ENCODE assay signal across 7 mouse cellular contexts in the genomic region with DNA sequence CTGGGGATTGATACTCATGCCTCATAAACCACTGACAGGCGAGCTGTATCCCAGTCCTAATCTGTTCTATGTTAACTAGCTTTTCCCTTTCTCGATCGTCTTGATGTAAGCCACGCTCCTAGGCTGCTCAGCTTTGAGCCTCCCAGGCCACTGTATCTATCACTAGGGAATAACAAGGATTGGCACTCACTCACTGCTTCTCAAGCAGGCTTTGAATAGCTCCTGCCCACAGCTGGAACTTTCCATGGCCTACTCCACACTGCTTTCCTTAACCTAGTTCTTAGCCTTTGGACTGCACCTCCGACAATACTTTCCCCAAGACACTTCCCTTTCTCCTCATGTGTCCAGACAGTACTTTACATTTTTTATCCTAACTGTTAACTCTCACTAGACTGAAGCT. TPM values are rescaled to one million over a fixed set of nuclear protein-coding genes. Genes with fewer than 3 reads are reported as not detected.
DNase-seq lines count a peak whose midpoint lies in the region; ATAC-seq and TF ChIP-seq lines count a peak whose summit lies in the region.

No protein-coding gene starts in this region.

- H3K79me2 ChIP-seq in MEL (ENCODE audit: control insufficient read depth, insufficient read depth, low read length, poor library complexity), result peaks cover 27% of the 10 kb centered on the region

- H3K27ac ChIP-seq in MEL (ENCODE audit: control insufficient read depth, low read depth, low read length), result no peak overlapping the region
- H3K27ac ChIP-seq in hindbrain, embryonic 10.5 days, result no peak overlapping the region
- H3K27ac ChIP-seq in liver, embryonic 13.5 days, result no peak overlapping the region

- no peaks in the 10 kb centered on the region for H3K9me3 ChIP-seq in MEL (replicated peaks; ENCODE audit: insufficient read depth, low read length)
- H3K9me3 ChIP-seq in hindbrain, embryonic 10.5 days, result no peaks in the 10 kb centered on the region
- no peaks in the 10 kb centered on the region for H3K9me3 ChIP-seq in liver, embryonic 13.5 days (replicated peaks)

- H3K9ac ChIP-seq in MEL (ENCODE audit: control insufficient read depth, low read depth, low read length, poor library complexity, severe bottlenecking), result peak overlapping the region; percentile 14
- H3K9ac ChIP-seq in liver, embryonic 13.5 days, result peak overlapping the region; percentile 98

- H3K4me3 ChIP-seq in MEL (ENCODE audit: control insufficient read depth in 1 of 2, insufficient read depth in 1 of 2, low read depth in 2 of 2, low read length in 2 of 2), result no peak overlapping the region
- peak overlapping the region; percentile 96 for H3K4me3 ChIP-seq in hindbrain, embryonic 10.5 days
- H3K4me3 ChIP-seq in liver, embryonic 13.5 days (replicated peaks), result peak overlapping the region; percentile 95

- WGBS in hindbrain, embryonic 10.5 days, result 95% methylated on average over 5 of the region's 5 CpGs
- WGBS in liver, embryonic 13.5 days (ENCODE audit: insufficient replicate concordance), result 84% methylated on average over 5 of the region's 5 CpGs

- peak overlapping the region; percentile 76 for H3K4me2 ChIP-seq in liver, embryonic 13.5 days

- TF ChIP-seq RAD21 in MEL (IDR thresholded peaks at IDR 0.05; ENCODE audit: low read depth, low read length), result no peak

- no peak for DNase-seq in MEL (ENCODE audit: low read depth, low spot score)
- DNase-seq in brain, embryonic 14.5 days (ENCODE audit: low read depth), result peak; percentile 4
- no peak for DNase-seq in hindbrain, embryonic 10.5 days (ENCODE audit: low spot score)
- no peak for DNase-seq in liver, embryonic 13.5 days
- no peak for DNase-seq in gastrocnemius, postnatal 36 days
- DNase-seq in left cerebral cortex, postnatal 14 days (ENCODE audit: low spot score in 2 of 2), result no peak

- no peak for TF ChIP-seq CTCF in MEL (IDR thresholded peaks at IDR 0.05 in 2 of 3, conservative IDR thresholded peaks at IDR 0.05 in 1 of 3; ENCODE audit: control insufficient read depth in 1 of 3, insufficient read depth in 1 of 3, low read depth in 2 of 3, low read length in 3 of 3, poor library complexity in 1 of 3, severe bottlenecking in 1 of 3)
- TF ChIP-seq CTCF in brain, embryonic 14.5 days (IDR thresholded peaks at IDR 0.05; ENCODE audit: borderline replicate concordance, extremely low read depth, insufficient read depth, insufficient read length), result no peak

- H3K4me1 ChIP-seq in MEL (ENCODE audit: control insufficient read depth in 1 of 2, insufficient read depth in 2 of 2, low read length in 2 of 2), result peaks cover 10 to 22% of the 10 kb centered on the region in 2 experiments
- H3K4me1 ChIP-seq in hindbrain, embryonic 10.5 days (replicated peaks), result peaks cover 19% of the 10 kb centered on the region
- peaks cover 27% of the 10 kb centered on the region for H3K4me1 ChIP-seq in liver, embryonic 13.5 days (replicated peaks)

- peaks cover 32 to 41% of the 10 kb centered on the region in 2 experiments for H3K36me3 ChIP-seq in MEL (ENCODE audit: control insufficient read depth in 1 of 2, insufficient read depth in 2 of 2, low read length in 2 of 2)
- peaks cover 71% of the 10 kb centered on the region for H3K36me3 ChIP-seq in hindbrain, embryonic 10.5 days
- peaks cover 65% of the 10 kb centered on the region for H3K36me3 ChIP-seq in liver, embryonic 13.5 days

- intact Hi-C loops in gastrocnemius, postnatal 36 days (cut with DNase I), result no loop called here
- intact Hi-C loops in left cerebral cortex, postnatal 14 days (cut with DNase I), result no loop called here

- TF ChIP-seq POLR2A in MEL (IDR thresholded peaks at IDR 0.05; ENCODE audit: control insufficient read depth in 1 of 2, insufficient read depth in 1 of 2, low read depth in 1 of 2, low read length in 2 of 2, poor library complexity in 1 of 2), result no peak
- TF ChIP-seq POLR2A in brain, embryonic 14.5 days (IDR thresholded peaks at IDR 0.05; ENCODE audit: borderline replicate concordance, extremely low read depth, insufficient read depth, insufficient read length, poor library complexity, severe bottlenecking), result no peak

- TF ChIP-seq EP300 in MEL (IDR thresholded peaks at IDR 0.05; ENCODE audit: low read depth in 1 of 2, low read length in 2 of 2), result no peak

- no peak for ATAC-seq in liver, embryonic 13.5 days (ENCODE audit: low read depth)
- ATAC-seq in monocyte, adult 5-6 weeks (replicated peaks; ENCODE audit: insufficient number of reproducible peaks, low FRiP score, low TSS enrichment, poor library complexity, severe bottlenecking), result no peak

- H3K27me3 ChIP-seq in MEL (ENCODE audit: control insufficient read depth in 1 of 2, insufficient read depth in 2 of 2, low read length in 2 of 2), result no peaks in the 10 kb centered on the region
- H3K27me3 ChIP-seq in hindbrain, embryonic 10.5 days (ENCODE audit: insufficient read depth, poor library complexity, severe bottlenecking), result no peaks in the 10 kb centered on the region
- no peaks in the 10 kb centered on the region for H3K27me3 ChIP-seq in liver, embryonic 13.5 days

TF ChIP-seq in MEL, 35 proteins besides CTCF, POLR2A, EP300 and RAD21:
- TF ChIP-seq UBTF (IDR thresholded peaks at IDR 0.05; ENCODE audit: borderline replicate concordance, insufficient read depth, low read depth, low read length), result no peak
- no peak for TF ChIP-seq BHLHE40 (IDR thresholded peaks at IDR 0.05; ENCODE audit: borderline replicate concordance, low read depth, low read length)
- no peak for TF ChIP-seq USF1 (IDR thresholded peaks at IDR 0.05; ENCODE audit: low read depth, low read length)
- TF ChIP-seq RCOR1 (IDR thresholded peaks at IDR 0.05; ENCODE audit: low read depth, low read length), result no peak

RNA-seq across cellular contexts. Expression of a gene that starts 1.9 kb away (rescaled TPM):
- 80.2 and 87.6 TPM in 2 replicates for total RNA-seq in MEL (2012; rRNA removed)
- polyA plus RNA-seq in MEL (2012; ENCODE audit: insufficient read depth in 1 of 2, insufficient read length in 2 of 2, low read depth in 1 of 2, low replicate concordance in 2 of 2, missing spikeins in 1 of 2), result 100 to 1,000 TPM; 125 to 143 TPM
- 183 and 228 TPM in 2 replicates for polyA plus RNA-seq in brain, embryonic 14.5 days (2012; rRNA removed)
- 196 and 204 TPM in 2 replicates for polyA plus RNA-seq in hindbrain, embryonic 10.5 days (2016; fragmentation: Nextera tagmentation; extraction: Ambion mirVana)
- polyA plus RNA-seq in liver, embryonic 13.5 days (2015; fragmentation: Nextera tagmentation; extraction: Ambion mirVana), result 64.7 and 75.5 TPM in 2 replicates
- 339 to 489 TPM (median 412 TPM) in 3 replicates for total RNA-seq in monocyte, adult 5-6 weeks (2017)
- 10 to 100 TPM; 32.7 to 36.3 TPM for total RNA-seq in gastrocnemius, postnatal 36 days (2021)
- total RNA-seq in left cerebral cortex, postnatal 14 days (2021), result 100 to 1,000 TPM; 147 to 166 TPM

RNA-seq across cellular contexts. Expression of a gene that starts 58.6 kb away (rescaled TPM):
- not detected in 2 replicates for total RNA-seq in MEL (2012; rRNA removed)
- not detected for polyA plus RNA-seq in MEL (2012; ENCODE audit: insufficient read depth in 1 of 2, insufficient read length in 2 of 2, low read depth in 1 of 2, low replicate concordance in 2 of 2, missing spikeins in 1 of 2)
- polyA plus RNA-seq in brain, embryonic 14.5 days (2012; rRNA removed), result 163 and 176 TPM in 2 replicates
- polyA plus RNA-seq in hindbrain, embryonic 10.5 days (2016; fragmentation: Nextera tagmentation; extraction: Ambion mirVana), result 14.5 and 16.4 TPM in 2 replicates
- 0.93 and 1.0 TPM in 2 replicates for polyA plus RNA-seq in liver, embryonic 13.5 days (2015; fragmentation: Nextera tagmentation; extraction: Ambion mirVana)
- not detected in 3 replicates for total RNA-seq in monocyte, adult 5-6 weeks (2017)
- 1 to 10 TPM; 4.9 to 6.1 TPM for total RNA-seq in gastrocnemius, postnatal 36 days (2021)
- 10 to 100 TPM; 11.7 to 16.2 TPM for total RNA-seq in left cerebral cortex, postnatal 14 days (2021)

Comparison
In these comparisons a context has a peak if more than half of its experiments do, and no peak if none do; other contexts are left out.
1. H3K4me3 ChIP-seq: peak in hindbrain, embryonic 10.5 days (single experiment) and liver, embryonic 13.5 days (single experiment); none in MEL (0 of 2).